Mouse (Mus musculus) kidney, adult 11 months (tissue): ENCODE measurements around the gene Gm10118.

ENCODE experiments used
- DNase-seq: peaks from one replicate; pipeline ENCODE4 v3.0.0; 2022

Gm10118 gene

DNA sequence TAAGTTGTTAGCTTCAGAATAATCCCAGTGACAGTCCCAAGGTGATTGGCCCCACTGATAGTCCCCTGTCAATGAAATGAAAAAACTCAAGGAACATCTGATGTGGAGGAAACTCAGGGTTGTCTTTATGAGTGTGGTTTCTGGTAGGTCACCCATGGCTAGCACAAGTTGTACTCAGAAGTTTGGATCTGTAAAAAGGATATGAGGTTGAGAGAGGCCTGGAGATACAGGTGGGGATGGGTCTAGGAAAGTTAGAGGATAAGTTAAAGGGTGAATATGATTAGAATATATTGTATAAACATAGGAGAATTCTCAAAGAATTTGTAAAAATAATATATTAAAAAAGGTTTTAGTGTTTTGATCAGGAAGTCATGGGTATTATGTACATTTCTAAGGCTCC is at the start of gene Gm10118:
TSS of gene Gm10118 (minus strand) at position 101 of the 400 bp plus-strand sequence.
- no peak for DNase-seq

DNA sequence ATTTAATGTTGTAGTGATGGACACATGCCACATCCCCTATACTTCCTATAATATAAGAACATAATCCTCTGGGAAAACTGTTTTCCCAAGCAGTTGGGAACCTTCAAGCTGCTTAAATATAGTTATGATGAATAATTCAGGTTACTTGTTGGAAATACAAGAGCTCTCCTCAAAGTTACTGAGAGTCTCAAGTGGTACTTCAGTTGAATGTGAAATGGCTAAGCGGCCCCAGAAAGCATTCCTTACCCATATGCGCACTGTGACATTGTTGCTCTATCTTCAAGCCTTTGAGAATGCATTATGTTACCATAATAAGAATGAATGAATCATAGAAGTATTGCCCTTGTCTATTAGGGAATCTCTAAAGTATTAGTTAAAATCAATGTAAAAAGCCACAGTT is 45.1 kb upstream of the Gm10118 start:
- no peak for DNase-seq

DNA sequence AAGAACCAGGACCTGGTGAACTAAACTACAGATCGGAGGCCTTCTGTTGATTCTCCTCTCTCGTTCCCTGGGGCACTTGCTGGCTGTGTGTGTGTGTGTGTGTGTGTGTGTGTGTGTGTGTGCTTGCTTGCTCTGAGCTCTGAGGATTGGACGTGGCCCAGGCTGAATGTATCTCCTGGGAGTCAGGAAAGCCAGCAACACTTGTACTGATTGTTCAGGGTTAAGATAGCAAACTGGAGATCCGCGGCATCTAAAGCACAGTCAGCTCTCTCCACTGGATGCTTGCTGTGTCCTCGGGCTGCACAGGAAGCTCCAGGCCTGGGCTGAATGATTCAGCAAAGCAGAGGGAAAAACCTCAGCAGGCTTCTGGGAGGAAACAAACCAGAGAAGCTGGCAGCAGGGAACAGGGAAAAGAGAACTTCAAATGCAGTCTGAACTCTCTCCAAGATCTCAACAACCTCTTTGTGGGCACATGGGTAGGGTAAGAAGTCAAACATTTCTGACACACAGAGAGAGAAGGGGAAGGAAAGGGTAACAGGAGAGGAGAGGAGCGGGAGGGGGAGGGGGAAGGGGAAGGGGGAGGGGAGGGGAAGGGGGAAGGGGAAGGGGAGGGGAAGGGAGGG is 27.2 kb upstream of the Gm10118 start:
- DNase-seq: no peak

DNA sequence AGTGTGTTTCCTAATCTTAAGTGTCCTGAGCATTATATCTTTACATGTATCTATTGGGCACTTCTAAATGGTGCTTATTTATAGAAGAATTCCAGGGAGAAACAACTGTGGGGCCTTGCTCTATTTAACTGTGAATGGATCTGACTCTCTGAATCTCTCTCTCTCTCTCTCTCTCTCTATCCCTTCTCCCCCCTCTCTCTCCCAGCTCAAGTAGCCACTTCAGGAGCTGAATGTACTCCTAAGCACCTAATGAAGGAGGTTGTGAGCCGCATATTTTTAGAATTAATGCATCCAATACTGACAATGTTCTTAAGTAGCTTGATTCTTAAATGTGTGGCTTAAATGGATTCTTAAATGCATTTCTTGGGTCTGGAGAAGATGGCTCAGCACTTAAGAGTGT is 24.2 kb upstream of the Gm10118 start:
- DNase-seq: no peak

DNA sequence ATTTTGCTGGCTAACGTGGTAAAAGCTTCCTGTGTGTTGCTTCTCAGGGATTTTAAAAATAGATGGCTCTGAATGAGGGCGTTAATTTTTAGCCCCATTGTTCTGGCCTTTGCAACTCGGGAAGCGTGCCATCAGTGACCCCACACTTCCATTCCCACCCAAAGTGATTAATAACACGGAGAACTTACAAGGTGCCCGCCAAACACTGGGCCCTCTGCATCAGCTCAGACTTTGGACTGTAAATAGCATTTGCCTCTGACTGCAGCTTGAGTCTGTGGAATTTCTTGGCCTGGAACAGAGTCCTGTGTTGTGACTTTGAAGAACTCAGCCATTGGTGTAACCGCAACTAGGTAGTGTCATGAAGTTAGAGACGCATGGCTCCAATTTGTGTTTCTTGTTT is 23.6 kb upstream of the Gm10118 start:
- DNase-seq: peak; percentile 11

DNA sequence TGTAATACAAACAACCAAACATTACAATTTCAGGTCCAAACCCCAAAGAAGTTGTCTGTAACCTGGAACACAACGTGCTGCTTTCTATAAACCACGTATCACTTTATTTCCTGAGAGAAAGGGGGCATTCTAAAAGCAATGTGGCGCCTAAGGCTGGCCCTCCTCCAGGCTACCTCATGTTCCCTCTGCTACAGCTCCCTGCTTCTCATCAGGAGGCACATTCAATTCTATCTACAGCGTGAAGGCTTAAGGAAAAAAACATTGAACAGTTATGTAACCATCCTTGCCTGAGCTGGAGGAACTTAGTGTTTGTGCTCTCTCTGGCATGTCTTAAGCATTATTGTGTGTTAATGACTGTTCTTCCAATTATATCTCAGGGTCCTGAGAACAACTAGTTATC is 20.0 kb upstream of the Gm10118 start:
- DNase-seq: no peak

DNA sequence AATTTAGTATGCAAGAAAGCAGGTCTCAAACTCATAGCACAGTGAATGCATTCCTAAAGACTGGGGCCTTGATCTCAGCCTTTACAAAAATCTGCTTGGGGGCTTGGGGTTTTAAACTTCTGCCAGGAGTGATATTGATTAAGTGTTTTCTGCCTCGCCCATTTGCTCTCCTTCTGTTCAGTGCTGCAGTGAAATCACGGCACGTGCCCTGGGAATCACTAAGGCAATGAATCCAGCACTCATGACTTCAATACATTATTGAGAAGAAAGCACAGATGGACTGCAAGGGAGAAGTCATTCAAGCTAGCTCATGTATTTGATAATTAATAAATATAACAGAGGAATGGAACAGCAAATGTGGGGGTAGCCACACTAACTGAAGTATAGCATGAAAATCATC is 18.3 kb upstream of the Gm10118 start:
- no peak for DNase-seq

DNA sequence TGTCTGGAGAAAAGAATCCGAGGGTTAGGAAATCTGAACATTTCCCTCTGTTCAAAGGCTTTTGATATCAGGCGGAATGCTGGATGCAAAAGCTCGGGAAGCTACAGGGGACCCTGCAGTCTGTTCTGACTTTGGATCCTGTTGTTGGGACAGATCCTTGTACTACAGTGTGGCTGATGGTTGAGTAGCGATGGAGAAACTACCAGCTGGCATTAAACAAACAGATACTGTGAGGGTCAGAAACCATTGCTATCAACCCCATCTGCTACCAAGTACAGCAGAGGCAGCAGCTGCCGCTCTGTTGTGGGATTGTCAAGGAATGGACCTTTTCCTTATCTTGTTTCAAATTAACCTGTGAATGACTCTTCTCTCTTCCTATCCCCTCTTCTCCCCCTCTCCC is 6.7 kb upstream of the Gm10118 start:
- no peak for DNase-seq

DNA sequence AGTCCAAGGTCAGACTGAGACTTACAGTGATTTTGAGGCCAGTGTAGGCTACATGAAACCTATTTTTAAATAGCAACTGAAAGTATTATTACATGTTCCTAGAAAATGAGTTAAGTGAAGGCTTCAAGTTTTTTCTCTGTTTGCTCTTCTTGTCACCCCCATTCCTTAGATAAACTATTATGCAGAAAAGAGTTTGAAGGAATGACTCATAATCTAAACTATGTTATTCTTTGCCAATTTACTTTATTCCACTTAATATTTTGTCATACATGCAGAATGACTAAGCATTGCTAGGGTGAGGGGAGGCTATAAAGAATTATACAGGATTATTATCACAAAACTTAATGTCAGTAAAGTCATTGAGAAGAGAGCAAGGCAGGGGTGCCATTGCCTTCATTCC is 18.4 kb downstream of the Gm10118 start:
- no peak for DNase-seq

DNA sequence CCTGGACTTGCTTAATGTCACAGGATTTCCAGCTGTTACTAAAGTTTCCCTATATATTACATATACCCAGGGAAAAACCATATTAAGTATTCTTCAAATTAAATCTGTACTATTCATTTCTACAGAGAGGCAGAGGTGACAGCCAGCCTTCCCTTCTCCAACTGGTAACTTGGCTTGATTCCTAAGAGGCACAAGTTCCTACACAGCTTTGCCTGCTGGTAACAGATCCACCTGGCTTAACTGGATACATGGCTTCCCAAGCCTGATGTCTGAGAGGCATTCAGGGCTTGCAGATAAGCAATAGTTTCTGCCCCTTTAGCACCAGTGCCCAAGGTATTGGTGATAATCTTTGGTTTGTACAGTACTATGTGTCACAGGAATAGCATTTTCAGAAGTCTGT is 27.3 kb downstream of the Gm10118 start:
- no peak for DNase-seq

DNA sequence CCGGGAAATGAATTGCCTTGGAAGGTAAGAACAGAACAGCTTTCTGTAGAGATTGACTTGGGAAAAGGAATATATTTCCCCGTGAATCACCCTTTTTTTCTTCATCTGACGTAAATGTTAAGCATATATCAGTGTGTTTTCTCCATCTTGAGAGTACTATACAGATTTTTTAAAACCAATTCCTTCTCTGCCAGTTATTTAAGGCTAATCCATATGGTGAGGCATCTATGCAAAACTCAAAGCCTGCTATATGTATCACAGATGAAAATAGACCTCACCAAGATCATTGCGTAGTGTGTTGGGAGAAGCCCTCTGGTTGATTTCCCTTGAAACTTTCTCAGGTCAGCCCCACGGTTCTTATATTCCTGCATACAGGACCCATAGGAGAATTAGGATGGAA is 32.6 kb downstream of the Gm10118 start:
- DNase-seq: no peak

DNA sequence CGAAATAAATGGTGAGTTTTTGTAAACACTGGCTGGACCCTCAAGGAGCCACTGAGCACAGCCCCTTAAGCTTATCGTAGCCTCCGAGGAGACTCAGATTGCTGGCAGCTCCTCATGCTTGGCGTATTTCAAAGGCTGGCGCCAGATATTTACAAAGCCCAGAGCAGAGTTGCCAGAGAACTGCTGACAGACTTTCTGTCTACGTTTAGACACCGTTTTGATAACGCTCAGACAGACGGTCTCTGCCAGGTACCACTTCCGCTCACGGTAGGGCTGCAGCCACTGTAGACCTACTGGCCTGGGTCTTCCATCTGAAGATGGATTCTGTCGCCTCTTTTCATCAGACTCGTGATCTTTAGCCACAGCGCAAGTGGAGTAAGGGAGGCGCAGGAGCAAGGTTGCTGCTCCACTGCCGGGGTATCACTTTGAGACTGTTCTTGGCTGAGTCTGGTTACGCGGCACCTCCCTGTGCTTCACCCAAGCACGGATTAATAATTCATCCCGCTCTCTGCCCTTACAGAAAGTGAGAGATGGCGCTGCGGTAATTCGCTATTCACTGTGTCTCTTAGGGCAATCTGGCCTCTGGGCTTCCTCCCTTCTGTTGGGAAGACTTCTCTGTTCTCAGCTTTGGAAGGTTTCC is 40.7 kb downstream of the Gm10118 start:
- DNase-seq: no peak

DNA sequence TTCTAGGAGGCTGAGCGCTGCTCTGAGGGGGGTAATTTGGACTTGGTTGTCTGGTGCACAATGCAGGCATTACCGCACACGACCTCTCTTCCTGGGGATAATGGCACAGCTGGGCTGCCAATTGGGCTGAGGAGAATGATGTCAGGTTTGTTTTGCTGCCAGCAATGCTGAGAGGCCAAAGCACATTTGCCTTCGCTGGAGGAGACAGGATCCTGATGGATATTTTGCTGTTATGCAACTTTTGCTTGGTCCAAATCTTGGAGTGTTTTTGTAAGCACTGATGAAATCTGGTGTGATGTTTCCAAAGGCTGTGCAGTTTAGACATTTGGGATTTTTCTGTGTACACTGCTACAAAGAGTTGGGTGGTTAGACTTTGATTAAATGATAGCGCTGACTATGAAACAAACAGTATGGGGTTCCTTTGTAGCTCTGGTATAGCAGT is 46.8 kb downstream of the Gm10118 start:
- no peak for DNase-seq
